Mouse (Mus musculus) MEL (cell line): Measurements from ENCODE around the gene Ccdc155. TPM values are rescaled to one million over a fixed set of nuclear protein-coding genes. Genes with fewer than 3 reads are reported as not detected.

ENCODE experiments used
- DNase-seq: peaks from one replicate; pipeline ENCODE4 v3.0.0; 2011; ENCODE audit warnings: low read depth, low spot score
- H3K27ac ChIP-seq: 2 replicates; pipeline ENCODE4 v1.5.1; 2012; ENCODE audit warnings: low read depth, mild to moderate bottlenecking, control low read depth, low read length, moderate library complexity; ENCODE audit not compliant: control insufficient read depth
- H3K27me3 ChIP-seq, 2 experiments: fragments of 150-350 bp in 1 of 2; sonication (generic) in 1 of 2; 2 replicates each; pipeline ENCODE4 v1.6.1; 2012; ENCODE audit warnings: low read length in 2 of 2, mild to moderate bottlenecking in 2 of 2, improper control_type of control experiment in 1 of 2, moderate library complexity in 1 of 2; ENCODE audit not compliant: insufficient read depth in 2 of 2, control insufficient read depth in 1 of 2
- H3K36me3 ChIP-seq, 2 experiments: 2 replicates each; pipeline ENCODE4 v1.6.1; 2012 to 2014; ENCODE audit warnings: low read length in 2 of 2, improper control_type of control experiment in 1 of 2, inconsistent platforms in 1 of 2, mild to moderate bottlenecking in 1 of 2; ENCODE audit not compliant: insufficient read depth in 2 of 2, control insufficient read depth in 1 of 2
- H3K4me1 ChIP-seq, 2 experiments: fragments of 150-350 bp in 1 of 2; sonication (generic) in 1 of 2; 2 replicates each; pipeline ENCODE4 v1.6.1; 2012; ENCODE audit warnings: low read length in 2 of 2, improper control_type of control experiment in 1 of 2, mild to moderate bottlenecking in 1 of 2; ENCODE audit not compliant: insufficient read depth in 2 of 2, control insufficient read depth in 1 of 2
- H3K4me3 ChIP-seq, 2 experiments: fragments of 150-350 bp in 1 of 2; sonication (generic) in 1 of 2; 2 replicates each; pipeline ENCODE4 v1.5.1; 2012; ENCODE audit warnings: low read depth in 2 of 2, low read length in 2 of 2, mild to moderate bottlenecking in 2 of 2, moderate library complexity in 2 of 2, control low read depth in 1 of 2, improper control_type of control experiment in 1 of 2; ENCODE audit not compliant: control insufficient read depth in 1 of 2, insufficient read depth in 1 of 2
- H3K79me2 ChIP-seq: 2 replicates; pipeline ENCODE4 v1.6.1; 2012; ENCODE audit warnings: mild to moderate bottlenecking, low read length, moderate library complexity; ENCODE audit not compliant: control insufficient read depth, poor library complexity, insufficient read depth
- H3K9ac ChIP-seq: 2 replicates; pipeline ENCODE4 v1.6.1; 2012; ENCODE audit warnings: low read depth, mild to moderate bottlenecking, control low read depth, low read length, moderate library complexity; ENCODE audit not compliant: control insufficient read depth, poor library complexity, severe bottlenecking
- H3K9me3 ChIP-seq: fragments of 150-350 bp; sonication (generic); replicated peaks from 2 replicates; pipeline ENCODE4 v1.6.1; 2012; ENCODE audit warnings: mild to moderate bottlenecking, low read length, improper control_type of control experiment, moderate library complexity; ENCODE audit not compliant: insufficient read depth
- BHLHE40 ChIP-seq: IDR thresholded peaks from 2 replicates; pipeline ENCODE4 v1.6.1; 2012; ENCODE audit warnings: low read depth, mild to moderate bottlenecking, inconsistent platforms, low read length, improper control_type of control experiment, borderline replicate concordance
- CTCF ChIP-seq, 3 experiments: IDR thresholded peaks in 2 of 3; conservative IDR thresholded peaks in 1 of 3; 2 replicates each; pipeline ENCODE4 v1.5.1; 2011 to 2012; ENCODE audit warnings: low read length in 3 of 3, low read depth in 2 of 3, mild to moderate bottlenecking in 2 of 3, improper control_type of control experiment in 1 of 3, inconsistent platforms in 1 of 3, mixed read lengths in 1 of 3, moderate library complexity in 1 of 3; ENCODE audit not compliant: control insufficient read depth in 1 of 3, insufficient read depth in 1 of 3, poor library complexity in 1 of 3, severe bottlenecking in 1 of 3
- ELF1 ChIP-seq: IDR thresholded peaks from 2 replicates; pipeline ENCODE4 v1.6.1; 2014; ENCODE audit warnings: low read depth, mild to moderate bottlenecking, inconsistent platforms, low read length, improper control_type of control experiment, moderate library complexity
- EP300 ChIP-seq, 2 experiments: IDR thresholded peaks; 2 replicates each; pipeline ENCODE4 v1.6.1; 2011; ENCODE audit warnings: improper control_type of control experiment in 2 of 2, low read length in 2 of 2, low read depth in 1 of 2, mild to moderate bottlenecking in 1 of 2
- ETS1 ChIP-seq: IDR thresholded peaks from 2 replicates; pipeline ENCODE4 v1.6.1; 2012; ENCODE audit warnings: low read depth, mild to moderate bottlenecking, inconsistent platforms, low read length, improper control_type of control experiment, moderate library complexity
- HCFC1 ChIP-seq: IDR thresholded peaks from 2 replicates; pipeline ENCODE4 v1.6.1; 2012; ENCODE audit warnings: low read depth, mild to moderate bottlenecking, inconsistent platforms, low read length, improper control_type of control experiment, moderate library complexity
- KAT2A ChIP-seq: conservative IDR thresholded peaks from 2 replicates; pipeline ENCODE4 v1.6.1; 2012; ENCODE audit warnings: low read depth, low read length, improper control_type of control experiment, inconsistent platforms
- MAFK ChIP-seq: IDR thresholded peaks from 2 replicates; pipeline ENCODE4 v1.6.1; 2011; ENCODE audit warnings: low read depth, mild to moderate bottlenecking, low read length, improper control_type of control experiment, borderline replicate concordance
- MAX ChIP-seq: IDR thresholded peaks from 2 replicates; pipeline ENCODE4 v1.6.1; 2011; ENCODE audit warnings: low read length, improper control_type of control experiment
- MAZ ChIP-seq: IDR thresholded peaks from 2 replicates; pipeline ENCODE4 v1.6.1; 2012; ENCODE audit warnings: low read depth, mild to moderate bottlenecking, inconsistent platforms, low read length, improper control_type of control experiment
- MXI1 ChIP-seq: IDR thresholded peaks from 2 replicates; pipeline ENCODE4 v1.6.1; 2011; ENCODE audit warnings: mild to moderate bottlenecking, low read depth, low read length, improper control_type of control experiment
- MYC ChIP-seq: IDR thresholded peaks from 2 replicates; pipeline ENCODE4 v1.6.1; 2011; ENCODE audit warnings: low read depth, mild to moderate bottlenecking, low read length, improper control_type of control experiment, moderate library complexity
- TCF12 ChIP-seq: IDR thresholded peaks from 2 replicates; pipeline ENCODE4 v1.6.1; 2014; ENCODE audit warnings: low read depth, mild to moderate bottlenecking, inconsistent platforms, low read length, improper control_type of control experiment, moderate library complexity
- USF1 ChIP-seq: IDR thresholded peaks from 2 replicates; pipeline ENCODE4 v1.6.1; 2014; ENCODE audit warnings: low read depth, mild to moderate bottlenecking, inconsistent platforms, low read length, improper control_type of control experiment, moderate library complexity
- USF2 ChIP-seq, 2 experiments: IDR thresholded peaks; 2 replicates each; pipeline ENCODE4 v1.6.1; 2011 to 2012; ENCODE audit warnings: improper control_type of control experiment in 2 of 2, low read length in 2 of 2, borderline replicate concordance in 1 of 2, inconsistent platforms in 1 of 2, low read depth in 1 of 2, mild to moderate bottlenecking in 1 of 2; ENCODE audit not compliant: insufficient read depth in 1 of 2
- ZC3H11A ChIP-seq: IDR thresholded peaks from 2 replicates; pipeline ENCODE4 v1.6.1; 2012; ENCODE audit warnings: low read depth, mild to moderate bottlenecking, inconsistent platforms, low read length, improper control_type of control experiment
- ZMIZ1 ChIP-seq: IDR thresholded peaks from 2 replicates; pipeline ENCODE4 v1.6.1; 2012; ENCODE audit warnings: low read depth, mild to moderate bottlenecking, inconsistent platforms, low read length, improper control_type of control experiment, moderate library complexity
- ZNF384 ChIP-seq: IDR thresholded peaks from 2 replicates; pipeline ENCODE4 v1.6.1; 2012; ENCODE audit warnings: low read depth, mild to moderate bottlenecking, inconsistent platforms, low read length, improper control_type of control experiment
- polyA plus RNA-seq, 2 experiments: library from polyadenylated mRNA; stranded (reverse) in 1 of 2; unstranded in 1 of 2; fragments of >175 nt in 1 of 2; fragments of >200 nt in 1 of 2; gene quantifications; 2 replicates each; pipeline versions ENCODE4 v1.2.1 to v1.2.4; 2012; ENCODE audit warnings: low replicate concordance in 2 of 2, low read depth in 1 of 2; ENCODE audit not compliant: insufficient read length in 2 of 2, insufficient read depth in 1 of 2, missing spikeins in 1 of 2
- total RNA-seq: library from RNA; depleted of rRNA; stranded (reverse); fragments of 300-350 nt; gene quantifications from 2 replicates; pipeline ENCODE4 v1.2.3, GENCODE M21; 2012

The Ccdc155 gene
- total and polyA plus RNA-seq, 3 experiments = 0.27 to 0.38 TPM; not detected in 1

- H3K27me3 ChIP-seq = no peaks in the 10 kb centered on the region
- H3K36me3 ChIP-seq = peaks cover 0 to 14% of the 10 kb centered on the region in 2 experiments; a peak in 2 of 4 replicates
- no peak for TF ChIP-seq TCF12
- TF ChIP-seq ETS1 = no peak
- no peak for TF ChIP-seq ZC3H11A
- 0 out of 2 replicates have a peak, but pooled peaks have one; percentile 11 for TF ChIP-seq MXI1
- TF ChIP-seq MAX = peak; percentile 40; the same call in 1 of the 2 replicates
- TF ChIP-seq BHLHE40 = 0 out of 2 replicates have a peak, but pooled peaks have one; percentile 32
- TF ChIP-seq MAZ = no peak
- TF ChIP-seq ZMIZ1 = no peak
- no peak for TF ChIP-seq EP300 (IDR thresholded peaks at IDR 0.05; ENCODE audit: low read depth in 1 of 2, low read length in 2 of 2)
- no peak for TF ChIP-seq MAFK
- TF ChIP-seq ZNF384 = peak; percentile 79
- no peak for TF ChIP-seq KAT2A
- TF ChIP-seq HCFC1 = no peak
- TF ChIP-seq CTCF (IDR thresholded peaks at IDR 0.05 in 2 of 3, conservative IDR thresholded peaks at IDR 0.05 in 1 of 3; ENCODE audit: control insufficient read depth in 1 of 3, insufficient read depth in 1 of 3, low read depth in 2 of 3, low read length in 3 of 3, poor library complexity in 1 of 3, severe bottlenecking in 1 of 3) = no peak
- TF ChIP-seq USF1 = peak; percentile 68
- TF ChIP-seq MYC = no peak
- H3K27ac ChIP-seq = no peak overlapping the region
- peaks cover 26 to 41% of the 10 kb centered on the region in 2 experiments for H3K4me1 ChIP-seq
- no peak overlapping the region for H3K9ac ChIP-seq
- DNase-seq = no peak
- no peak overlapping the region for H3K4me3 ChIP-seq
- no peaks in the 10 kb centered on the region for H3K9me3 ChIP-seq
- H3K79me2 ChIP-seq = no peaks in the 10 kb centered on the region
Observed at GRCm38 (mm10) chr7:45192585-45193310, 11.9 kb downstream of the Ccdc155 start.

GRCm38 (mm10) chr7:45191803-45192363 lies 12.8 kb downstream of the Ccdc155 start:
- Histone ChIP-seq H3K4me1 (peaks cover 26 to 41% of the 10 kb centered on the region in 2 experiments), H3K79me2 (no peaks in the 10 kb centered on the region), H3K27ac (no peak overlapping the region), H3K9me3 (no peaks in the 10 kb centered on the region), H3K36me3 (peaks cover 0 to 14% of the 10 kb centered on the region in 2 experiments; a peak in 2 of 4 replicates), H3K4me3 (no peak overlapping the region), H3K27me3 (no peaks in the 10 kb centered on the region), H3K9ac (no peak overlapping the region)
- peak; percentile 64 for DNase-seq
- no peak for TF ChIP-seq MAZ
- TF ChIP-seq USF2 (IDR thresholded peaks at IDR 0.05; ENCODE audit: borderline replicate concordance in 1 of 2, insufficient read depth in 1 of 2, low read depth in 1 of 2, low read length in 2 of 2) = no peak
- no peak for TF ChIP-seq ELF1
- TF ChIP-seq MXI1 = 0 out of 2 replicates have a peak, but pooled peaks have one; percentile 17
- TF ChIP-seq TCF12 = peak; percentile 43; the same call in 1 of the 2 replicates
- TF ChIP-seq EP300 (IDR thresholded peaks at IDR 0.05; ENCODE audit: low read depth in 1 of 2, low read length in 2 of 2) = peak in 1 of 2 experiments; percentile 21; a peak in 1 of 4 replicates
- peak; percentile 65 for TF ChIP-seq ETS1
